Mouse (Mus musculus): ENCODE measurements around the gene Btg2. TPM values are rescaled to one million over a fixed set of nuclear protein-coding genes. Genes with fewer than 3 reads are reported as not detected.

Btg2 gene
- polyA plus RNA-seq, 1 experiment from 2014 or later = 31.7 TPM

DNA sequence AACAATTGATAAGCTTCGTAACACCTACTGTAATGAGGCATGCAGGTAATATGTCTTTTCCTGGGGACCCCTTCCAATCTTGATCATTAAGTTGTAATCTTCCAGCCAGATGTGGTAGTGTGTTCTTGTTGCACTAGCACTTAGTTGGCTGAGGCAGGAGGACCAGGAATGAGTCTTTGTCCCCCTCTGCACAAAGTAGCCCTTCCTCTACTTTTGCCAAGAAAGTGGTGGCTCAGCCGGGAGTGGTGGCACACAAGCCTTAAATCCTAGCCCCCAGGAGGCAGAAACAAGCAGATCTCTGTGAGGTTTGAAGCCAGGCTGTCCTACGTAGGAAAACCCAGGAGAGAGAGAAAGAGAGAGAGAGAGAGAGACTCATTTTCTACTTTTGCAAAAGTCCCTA lies 17.0 kb downstream of the Btg2 start:
- H3K4me2 ChIP-seq = peak overlapping the region; percentile 82
- no peak for ATAC-seq (replicated peaks; ENCODE audit: insufficient number of reproducible peaks, low FRiP score, low TSS enrichment)
- peak overlapping the region; percentile 98 for H3K27ac ChIP-seq (ENCODE audit: low read depth, low read length)
- 70% methylated on average over 3 of the region's 3 CpGs for WGBS (ENCODE audit: insufficient replicate concordance)
- peaks cover 59% of the 10 kb centered on the region for H3K4me1 ChIP-seq (ENCODE audit: control insufficient read depth, insufficient read depth, low read length)
- H3K27me3 ChIP-seq (ENCODE audit: control insufficient read depth, insufficient read depth, low read length) = no peaks in the 10 kb centered on the region
- no peaks in the 10 kb centered on the region for H3K36me3 ChIP-seq (ENCODE audit: control insufficient read depth, insufficient read depth, low read length)
- H3K9me3 ChIP-seq (replicated peaks; ENCODE audit: control insufficient read depth, low read length) = no peaks in the 10 kb centered on the region
- H3K4me3 ChIP-seq (ENCODE audit: low read depth, low read length) = no peak overlapping the region
- no peak overlapping the region for H3K9ac ChIP-seq (ENCODE audit: low read depth, low read length)

- H3K36me3 ChIP-seq (ENCODE audit: control insufficient read depth, insufficient read depth, low read length) = no peaks in the 10 kb centered on the region
- H3K9me3 ChIP-seq (replicated peaks; ENCODE audit: control insufficient read depth, low read length) = no peaks in the 10 kb centered on the region
- H3K27me3 ChIP-seq (ENCODE audit: control insufficient read depth, insufficient read depth, low read length) = no peaks in the 10 kb centered on the region
- H3K4me3 ChIP-seq (ENCODE audit: low read depth, low read length) = peak overlapping the region; percentile 42
- H3K27ac ChIP-seq (ENCODE audit: low read depth, low read length) = peak overlapping the region; percentile 98
- H3K4me1 ChIP-seq (ENCODE audit: control insufficient read depth, insufficient read depth, low read length) = peaks cover 56% of the 10 kb centered on the region
- H3K9ac ChIP-seq (ENCODE audit: low read depth, low read length) = peak overlapping the region; percentile 75
- WGBS (ENCODE audit: insufficient replicate concordance) = 4% methylated on average over 31 of the region's 31 CpGs
- ATAC-seq (replicated peaks; ENCODE audit: insufficient number of reproducible peaks, low FRiP score, low TSS enrichment) = peak; percentile 93
- peak overlapping the region; percentile 82 for H3K4me2 ChIP-seq
Observed at GRCm38 (mm10) chr1:134060849-134061569, 17.9 kb downstream of the Btg2 start.

DNA sequence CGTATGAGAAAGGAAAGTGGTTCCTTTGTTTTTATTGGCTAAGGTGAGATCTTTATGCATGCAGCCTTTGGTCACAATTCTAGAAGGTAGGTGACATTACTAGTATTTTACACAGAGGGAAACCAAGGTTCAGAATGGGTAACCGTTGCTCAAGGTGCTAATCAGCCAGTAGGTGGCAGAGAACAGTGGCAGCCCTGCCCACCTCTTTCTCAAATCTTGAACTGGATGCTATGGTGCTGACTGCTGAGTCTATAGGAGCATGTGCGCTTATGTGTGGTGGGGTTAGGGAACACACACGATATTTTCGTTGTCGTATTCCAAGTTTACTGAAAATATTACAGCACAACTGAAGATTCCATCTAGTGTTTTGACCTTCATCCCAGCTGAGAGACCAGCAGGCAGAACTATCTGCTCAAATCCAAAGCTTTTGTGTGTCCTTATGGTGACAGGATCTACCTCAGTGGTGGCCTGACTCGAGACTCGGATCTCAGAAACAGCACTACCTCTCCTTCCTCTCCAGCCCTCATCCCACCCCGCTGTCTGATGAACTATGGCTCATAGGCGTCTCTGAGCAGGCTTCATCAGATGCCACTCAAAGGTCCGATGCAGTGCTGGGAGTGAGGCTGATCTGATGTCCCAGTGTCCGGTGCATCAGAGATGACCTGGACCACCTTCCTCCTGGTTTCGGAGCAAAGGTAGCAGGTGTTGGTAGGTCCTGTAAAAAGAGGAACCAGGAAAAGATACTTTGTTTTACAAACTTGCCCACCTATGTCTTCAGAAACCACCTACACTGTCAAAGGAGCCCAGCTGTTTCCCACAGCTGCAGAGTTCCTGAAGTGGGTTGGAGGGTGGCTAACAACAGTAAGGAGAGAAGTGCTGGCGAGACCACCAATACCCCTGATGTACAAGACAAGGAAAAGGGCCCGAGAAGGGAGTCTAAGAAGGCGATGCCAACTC lies 18.9 kb downstream of the Btg2 start:
- Histone ChIP-seq H3K36me3 (ENCODE audit: control insufficient read depth, insufficient read depth, low read length) (no peaks in the 10 kb centered on the region), H3K4me2 (peak overlapping the region; percentile 82), H3K9me3 (replicated peaks; ENCODE audit: control insufficient read depth, low read length) (no peaks in the 10 kb centered on the region), H3K4me1 (ENCODE audit: control insufficient read depth, insufficient read depth, low read length) (peaks cover 50% of the 10 kb centered on the region), H3K4me3 (ENCODE audit: low read depth, low read length) (peak overlapping the region; percentile 42), H3K9ac (ENCODE audit: low read depth, low read length) (peak overlapping the region; percentile 56; the same call in 1 of the 2 replicates), H3K27me3 (ENCODE audit: control insufficient read depth, insufficient read depth, low read length) (no peaks in the 10 kb centered on the region), H3K27ac (ENCODE audit: low read depth, low read length) (peak overlapping the region; percentile 98)
- 66% methylated on average over 16 of the region's 16 CpGs for WGBS (ENCODE audit: insufficient replicate concordance)
- ATAC-seq (replicated peaks; ENCODE audit: insufficient number of reproducible peaks, low FRiP score, low TSS enrichment) = no peak

GRCm38 (mm10) chr1:134058870-134059269 lies 20.1 kb downstream of the Btg2 start:
- no peaks in the 10 kb centered on the region for H3K9me3 ChIP-seq (replicated peaks; ENCODE audit: control insufficient read depth, low read length)

GRCm38 (mm10) chr1:134057736-134058135 lies 21.2 kb downstream of the Btg2 start:
- Histone ChIP-seq H3K4me2 (no peak overlapping the region), H3K9ac (ENCODE audit: low read depth, low read length) (no peak overlapping the region), H3K27ac (ENCODE audit: low read depth, low read length) (no peak overlapping the region), H3K9me3 (replicated peaks; ENCODE audit: control insufficient read depth, low read length) (no peaks in the 10 kb centered on the region), H3K36me3 (ENCODE audit: control insufficient read depth, insufficient read depth, low read length) (no peaks in the 10 kb centered on the region), H3K4me1 (ENCODE audit: control insufficient read depth, insufficient read depth, low read length) (peaks cover 28% of the 10 kb centered on the region), H3K4me3 (ENCODE audit: low read depth, low read length) (no peak overlapping the region), H3K27me3 (ENCODE audit: control insufficient read depth, insufficient read depth, low read length) (no peaks in the 10 kb centered on the region)
- WGBS (ENCODE audit: insufficient replicate concordance) = 69% methylated on average over 8 of the region's 8 CpGs
- ATAC-seq (replicated peaks; ENCODE audit: insufficient number of reproducible peaks, low FRiP score, low TSS enrichment) = no peak

More at GRCm38 (mm10) chr1:134058870-134059269, 20.1 kb downstream of the Btg2 start:
- no peak overlapping the region for H3K4me3 ChIP-seq (ENCODE audit: low read depth, low read length)
- no peak overlapping the region for H3K27ac ChIP-seq (ENCODE audit: low read depth, low read length)
- no peaks in the 10 kb centered on the region for H3K27me3 ChIP-seq (ENCODE audit: control insufficient read depth, insufficient read depth, low read length)
- no peak overlapping the region for H3K4me2 ChIP-seq
- 62% methylated on average over 6 of the region's 6 CpGs for WGBS (ENCODE audit: insufficient replicate concordance)
- peaks cover 40% of the 10 kb centered on the region for H3K4me1 ChIP-seq (ENCODE audit: control insufficient read depth, insufficient read depth, low read length)
- H3K9ac ChIP-seq (ENCODE audit: low read depth, low read length) = no peak overlapping the region
- no peak for ATAC-seq (replicated peaks; ENCODE audit: insufficient number of reproducible peaks, low FRiP score, low TSS enrichment)
- H3K36me3 ChIP-seq (ENCODE audit: control insufficient read depth, insufficient read depth, low read length) = no peaks in the 10 kb centered on the region

GRCm38 (mm10) chr1:134056285-134056684 lies 22.6 kb downstream of the Btg2 start:
- H3K4me3 ChIP-seq (ENCODE audit: low read depth, low read length) = no peak overlapping the region
- no peaks in the 10 kb centered on the region for H3K9me3 ChIP-seq (replicated peaks; ENCODE audit: control insufficient read depth, low read length)
- no peak overlapping the region for H3K4me2 ChIP-seq
- no peaks in the 10 kb centered on the region for H3K36me3 ChIP-seq (ENCODE audit: control insufficient read depth, insufficient read depth, low read length)
- WGBS (ENCODE audit: insufficient replicate concordance) = 62% methylated on average over 4 of the region's 4 CpGs
- ATAC-seq (replicated peaks; ENCODE audit: insufficient number of reproducible peaks, low FRiP score, low TSS enrichment) = no peak
- H3K27me3 ChIP-seq (ENCODE audit: control insufficient read depth, insufficient read depth, low read length) = no peaks in the 10 kb centered on the region
- no peak overlapping the region for H3K9ac ChIP-seq (ENCODE audit: low read depth, low read length)
- H3K4me1 ChIP-seq (ENCODE audit: control insufficient read depth, insufficient read depth, low read length) = peaks cover 16% of the 10 kb centered on the region
- H3K27ac ChIP-seq (ENCODE audit: low read depth, low read length) = no peak overlapping the region

DNA sequence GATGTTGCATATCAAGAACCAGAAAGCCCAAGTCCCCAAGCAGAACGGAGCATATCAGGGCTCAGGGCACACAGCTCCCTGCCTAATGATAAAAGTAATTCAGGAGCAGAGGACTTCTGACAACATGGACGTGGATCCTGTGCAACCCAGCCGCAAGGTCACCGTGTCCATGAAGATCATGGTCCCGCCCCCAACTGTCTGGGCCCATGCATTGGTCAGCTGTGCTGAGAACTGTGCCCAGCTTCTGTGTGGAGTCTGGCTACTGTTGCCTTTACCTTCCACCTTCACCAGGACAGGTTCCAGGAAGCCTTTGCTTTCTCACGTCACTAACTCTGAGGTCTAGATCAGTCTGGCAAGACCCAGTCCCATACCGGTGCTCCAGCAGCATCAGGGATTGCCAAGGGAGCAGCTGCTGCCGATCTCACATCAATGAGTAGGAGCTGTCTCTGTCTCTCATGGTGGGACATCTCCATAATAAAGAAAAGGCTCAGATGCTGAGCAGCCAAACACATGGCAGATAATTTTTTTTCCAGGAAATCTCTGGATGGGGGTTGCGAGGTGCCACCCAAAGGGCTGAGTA lies 23.2 kb downstream of the Btg2 start:
- WGBS (ENCODE audit: insufficient replicate concordance) = 73% methylated on average over 9 of the region's 9 CpGs
- Histone ChIP-seq H3K4me1 (ENCODE audit: control insufficient read depth, insufficient read depth, low read length) (peaks cover 13% of the 10 kb centered on the region), H3K9me3 (replicated peaks; ENCODE audit: control insufficient read depth, low read length) (no peaks in the 10 kb centered on the region), H3K4me2 (peak overlapping the region; percentile 38; the same call in 1 of the 2 replicates), H3K27ac (ENCODE audit: low read depth, low read length) (no peak overlapping the region), H3K36me3 (ENCODE audit: control insufficient read depth, insufficient read depth, low read length) (no peaks in the 10 kb centered on the region), H3K9ac (ENCODE audit: low read depth, low read length) (no peak overlapping the region), H3K4me3 (ENCODE audit: low read depth, low read length) (no peak overlapping the region), H3K27me3 (ENCODE audit: control insufficient read depth, insufficient read depth, low read length) (no peaks in the 10 kb centered on the region)
- no peak for ATAC-seq (replicated peaks; ENCODE audit: insufficient number of reproducible peaks, low FRiP score, low TSS enrichment)

- Histone ChIP-seq H3K9ac (ENCODE audit: low read depth, low read length) (no peak overlapping the region), H3K4me3 (ENCODE audit: low read depth, low read length) (no peak overlapping the region), H3K4me2 (peak overlapping the region; percentile 38; the same call in 1 of the 2 replicates), H3K4me1 (ENCODE audit: control insufficient read depth, insufficient read depth, low read length) (peaks cover 6% of the 10 kb centered on the region), H3K27ac (ENCODE audit: low read depth, low read length) (no peak overlapping the region), H3K36me3 (ENCODE audit: control insufficient read depth, insufficient read depth, low read length) (no peaks in the 10 kb centered on the region), H3K27me3 (ENCODE audit: control insufficient read depth, insufficient read depth, low read length) (no peaks in the 10 kb centered on the region), H3K9me3 (replicated peaks; ENCODE audit: control insufficient read depth, low read length) (no peaks in the 10 kb centered on the region)
- 55% methylated on average over 9 of the region's 9 CpGs for WGBS (ENCODE audit: insufficient replicate concordance)
- no peak for ATAC-seq (replicated peaks; ENCODE audit: insufficient number of reproducible peaks, low FRiP score, low TSS enrichment)
Observed at GRCm38 (mm10) chr1:134055058-134055457, 23.9 kb downstream of the Btg2 start.

All from heart, embryonic 11.5 days (tissue).